Mouse (Mus musculus) testis, postnatal 14 days (tissue): ENCODE results near the gene Atp5g2.
"Not testable (repeated sequence)": the region's sequence is repeated elsewhere in the genome, so short reads cannot be mapped to it uniquely, and the experiment has no call there.

Experiments used
- DNase-seq: peaks from one replicate; pipeline ENCODE4 v3.0.0; 2021; ENCODE audit warnings: low spot score

Atp5g2 gene

GRCm38 (mm10) chr15:102665494-102665893 is 6.7 kb downstream of the Atp5g2 start:
- DNase-seq, result peak; percentile 32

GRCm38 (mm10) chr15:102663825-102664224 is 8.3 kb downstream of the Atp5g2 start:
- no peak for DNase-seq

DNA sequence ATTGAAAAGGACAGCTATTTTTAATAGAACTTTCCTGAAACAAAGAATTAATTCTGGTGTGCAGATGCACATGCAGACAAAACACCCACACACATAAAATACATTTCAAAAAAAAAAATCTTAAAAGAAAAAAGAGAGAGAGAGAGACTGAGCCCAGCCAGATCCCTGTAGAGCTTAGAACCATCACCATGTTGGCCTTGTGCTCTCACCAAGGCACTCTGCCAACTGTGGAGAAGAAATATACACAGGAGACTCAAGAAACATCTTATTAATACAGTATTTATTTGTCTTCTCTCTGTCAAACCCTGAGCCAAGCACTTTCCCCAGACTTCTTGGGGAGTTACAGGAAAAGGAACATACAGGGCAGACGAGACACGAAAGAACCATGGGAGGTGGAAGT is 9.6 kb downstream of the Atp5g2 start:
- DNase-seq, result not testable (repeated sequence)

- DNase-seq, result no peak
Observed at GRCm38 (mm10) chr15:102657926-102658381, 14.2 kb downstream of the Atp5g2 start.

GRCm38 (mm10) chr15:102656658-102657057 is 15.5 kb downstream of the Atp5g2 start:
- DNase-seq, result peak; percentile 51

DNA sequence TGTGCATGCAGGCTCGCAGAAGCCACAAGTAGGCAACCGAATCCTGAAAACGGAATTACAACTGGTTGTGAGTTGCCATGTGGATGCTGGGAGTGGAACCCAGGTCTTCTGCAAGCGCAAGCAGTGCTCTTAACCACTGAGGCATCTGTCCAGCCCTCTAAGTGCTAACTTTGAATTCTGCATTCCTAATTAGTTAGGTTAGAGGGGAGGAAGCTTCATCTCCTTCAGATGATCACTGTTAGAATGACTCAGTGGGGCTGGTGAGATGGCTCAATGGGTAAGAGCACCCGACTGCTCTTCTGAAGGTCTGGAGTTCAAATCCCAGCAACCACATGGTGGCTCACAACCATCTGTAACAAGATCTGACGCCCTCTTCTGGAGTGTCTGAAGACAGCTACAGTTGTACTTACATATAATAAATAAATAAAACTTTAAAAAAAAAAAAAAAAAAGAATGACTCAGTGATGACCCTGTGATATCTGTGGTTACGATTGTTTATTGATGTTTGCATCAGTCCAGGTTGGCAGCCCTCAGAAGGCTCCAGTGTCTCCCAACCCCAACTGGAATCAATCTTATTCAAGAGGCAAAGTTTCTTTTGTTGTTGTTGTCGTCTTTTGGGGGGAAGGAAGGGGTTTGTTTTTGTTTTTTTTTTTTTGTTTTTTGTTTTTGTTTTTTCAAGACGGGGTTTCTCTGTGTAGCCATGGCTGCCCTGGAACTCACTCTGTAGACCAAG is 20.1 kb downstream of the Atp5g2 start:
- not testable (repeated sequence) for DNase-seq

DNA sequence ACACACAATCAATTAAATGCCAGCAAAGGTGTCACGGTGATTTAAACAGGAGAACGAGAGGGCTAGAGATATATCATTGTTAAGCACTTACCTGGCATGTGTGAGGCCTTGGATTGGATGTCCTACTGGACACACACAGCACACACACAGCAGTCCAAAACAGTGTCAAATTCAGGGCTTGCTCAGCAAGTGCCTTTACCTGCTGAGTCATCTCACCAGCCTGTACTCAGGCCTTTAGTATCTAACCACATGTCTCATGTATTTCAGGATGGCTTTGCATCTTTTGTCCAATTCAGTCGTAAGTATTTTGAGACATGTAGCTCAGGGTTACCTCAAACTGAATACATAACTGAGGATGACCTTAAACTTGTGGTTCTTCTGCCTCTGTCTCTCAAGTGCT is 21.0 kb downstream of the Atp5g2 start:
- DNase-seq, result no peak

- DNase-seq, result no peak
Observed at GRCm38 (mm10) chr15:102635817-102636216, 36.3 kb downstream of the Atp5g2 start.

- no peak for DNase-seq
Observed at GRCm38 (mm10) chr15:102634684-102635083, 37.5 kb downstream of the Atp5g2 start.

DNA sequence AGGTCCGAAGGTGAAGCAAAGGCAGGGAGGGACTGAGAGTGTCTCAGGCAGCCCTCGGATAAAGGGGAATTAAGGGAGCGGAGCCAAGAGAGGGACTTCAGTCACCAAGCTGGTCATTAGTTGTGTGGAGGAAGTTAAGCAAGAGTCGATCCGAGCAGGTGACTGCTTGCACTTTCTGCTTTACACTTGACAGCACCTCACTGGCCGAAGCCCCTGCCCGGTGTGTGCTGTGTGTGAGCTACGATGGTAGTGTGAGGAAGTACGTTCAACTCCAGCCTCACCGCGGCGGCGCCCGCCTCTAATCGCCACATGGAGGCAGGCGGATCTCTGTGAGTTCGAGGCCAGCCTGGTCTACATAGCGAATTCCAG is 46.5 kb downstream of the Atp5g2 start:
- no peak for DNase-seq

DNA sequence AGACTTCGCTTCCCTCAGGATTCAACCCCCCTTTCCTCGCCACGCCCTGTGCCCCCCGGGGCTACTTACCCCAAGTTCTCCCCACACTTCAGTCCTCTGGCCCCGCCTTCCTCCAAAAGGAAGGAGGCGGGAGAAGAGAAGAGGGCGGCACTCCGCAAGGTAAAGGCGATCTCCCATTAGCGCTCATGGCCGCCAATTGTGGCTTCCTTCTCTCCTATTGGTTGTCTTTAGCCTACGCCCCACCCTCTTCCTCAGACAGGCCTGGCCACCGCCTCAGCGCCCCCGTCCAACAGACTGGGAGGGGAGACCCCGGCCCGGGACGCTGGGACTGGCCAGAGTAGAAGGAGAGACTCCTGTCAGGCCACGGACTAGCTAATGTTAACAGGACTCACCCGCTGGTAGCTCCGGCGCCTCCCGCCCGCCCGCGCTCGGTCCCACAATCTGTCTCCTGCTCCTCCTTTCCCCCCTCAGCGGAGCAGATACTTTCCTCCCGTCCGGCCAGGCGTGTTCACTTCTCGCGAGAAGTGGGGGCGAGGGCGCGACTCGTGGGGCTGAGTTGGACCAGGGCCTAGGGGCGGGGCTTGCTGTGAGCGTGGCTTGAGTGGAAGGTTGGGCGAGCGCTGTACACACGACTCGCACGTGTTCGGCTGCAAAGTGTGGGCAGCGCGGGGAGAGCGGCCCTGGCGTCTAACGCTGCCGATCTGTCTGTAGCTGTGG is 47.0 kb downstream of the Atp5g2 start, which contains the start of the genes Gm28047 and Atf7:
TSS of gene Gm28047 (minus strand) at position 98 of the 717 bp plus-strand sequence.
TSS of gene Atf7 (minus strand) at position 495 of the 717 bp plus-strand sequence.
- DNase-seq, result peak; percentile 99

DNA sequence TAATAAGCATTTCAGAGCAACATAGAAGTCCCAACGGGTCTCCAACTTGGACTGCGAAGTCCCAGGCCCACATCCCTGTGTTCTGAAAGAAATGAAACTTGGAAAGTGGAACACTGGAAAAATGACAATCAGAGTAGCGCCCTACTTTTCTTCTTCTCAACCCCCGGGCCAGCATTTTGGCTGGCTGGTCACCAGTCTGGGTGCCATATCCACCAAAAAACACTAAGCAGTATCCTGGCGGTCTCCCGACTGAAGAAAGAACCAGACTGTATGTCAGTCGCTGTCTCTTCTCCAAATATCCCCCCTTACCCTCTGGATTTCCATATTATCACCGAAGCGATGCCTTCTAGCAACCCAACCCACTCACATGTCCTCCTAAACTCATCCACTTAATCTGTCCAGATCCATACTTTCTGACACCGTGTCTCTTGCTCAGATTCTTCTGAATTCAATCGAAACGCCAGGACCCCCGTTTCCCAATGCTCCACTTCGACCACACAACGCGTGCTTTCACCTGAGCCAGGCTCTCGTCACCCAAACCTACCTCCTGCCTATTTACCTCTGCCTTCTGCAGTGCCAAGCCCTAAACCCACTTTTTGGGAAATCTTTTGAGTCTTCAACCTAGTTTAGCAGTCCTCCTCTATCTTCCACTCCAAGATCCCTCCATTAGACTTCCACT is 47.7 kb downstream of the Atp5g2 start:
- no peak for DNase-seq

DNA sequence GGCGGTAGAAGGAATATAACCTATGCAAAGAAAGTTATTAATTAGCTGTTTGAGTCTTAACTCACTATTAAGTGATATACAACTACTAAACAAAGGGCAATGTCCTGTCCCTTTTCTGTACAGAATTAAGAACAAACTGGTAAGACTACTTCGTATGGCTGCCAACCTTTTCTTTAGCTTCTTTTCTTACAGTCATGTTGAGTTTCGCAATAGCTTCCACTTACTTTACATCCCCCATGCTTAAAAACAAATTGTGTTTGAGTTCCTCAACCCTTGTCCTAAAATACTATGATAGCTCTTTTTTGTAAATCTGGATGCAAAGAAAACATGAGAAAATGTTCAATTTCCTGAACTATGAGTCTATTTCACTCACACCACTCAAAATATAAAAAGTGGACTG is 49.0 kb downstream of the Atp5g2 start:
- DNase-seq, result no peak

DNA sequence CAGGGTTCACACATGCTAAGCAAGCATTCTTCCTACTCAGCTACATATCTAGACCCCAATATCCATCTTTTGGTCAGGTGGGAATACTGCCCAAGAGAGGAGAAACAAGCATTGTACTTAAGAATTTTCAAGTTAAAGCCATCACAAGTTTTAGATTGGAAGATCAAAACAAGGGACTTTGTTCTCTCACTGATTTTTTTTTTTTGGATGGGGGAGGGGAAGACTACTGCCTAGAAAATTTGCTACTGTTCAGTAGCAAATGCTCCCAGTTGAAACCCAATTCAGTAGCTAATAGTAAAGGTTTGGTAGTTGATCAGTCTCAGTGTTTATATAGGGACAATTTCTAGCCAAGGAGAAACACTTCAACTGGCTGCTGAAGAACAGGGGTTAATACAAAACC is 49.6 kb downstream of the Atp5g2 start:
- DNase-seq, result no peak

DNA sequence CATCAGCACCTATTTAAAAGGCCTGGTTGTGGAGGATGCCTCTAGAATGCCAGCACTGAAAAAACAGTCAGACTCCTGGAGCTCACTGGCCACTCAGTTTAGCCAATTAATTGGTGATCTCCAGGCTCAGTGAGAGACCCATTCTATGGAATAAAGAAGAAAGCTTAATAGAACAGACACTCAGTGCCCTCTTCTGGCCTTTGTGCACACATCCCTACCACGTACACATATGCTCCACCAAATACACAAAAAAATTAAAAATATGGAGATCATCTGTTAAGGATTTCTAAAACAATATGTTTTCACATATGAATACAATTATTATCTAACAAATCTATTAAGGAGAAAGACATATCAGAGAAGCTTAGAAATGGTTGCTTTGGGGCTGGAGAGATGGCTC is 51.4 kb downstream of the Atp5g2 start:
- DNase-seq, result no peak

DNA sequence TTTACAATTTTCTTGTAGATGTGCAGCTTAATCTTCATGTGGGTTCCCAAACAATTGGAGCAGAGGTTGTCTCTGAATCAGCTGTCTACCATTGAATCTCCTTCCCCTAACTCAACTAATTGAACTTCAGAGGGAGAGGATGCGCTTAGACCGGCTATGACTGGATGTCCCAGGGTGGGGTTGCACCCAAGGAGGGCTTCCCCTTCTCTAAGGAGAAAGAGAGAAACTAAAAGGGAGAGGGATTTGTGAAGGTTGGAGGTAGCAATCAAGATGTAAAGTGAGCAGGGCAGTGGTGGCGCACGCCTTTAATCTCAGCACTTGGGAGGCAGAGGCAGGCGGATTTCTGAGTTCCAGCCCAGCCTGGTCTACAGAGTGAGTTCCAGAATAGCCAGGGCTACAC is 52.7 kb downstream of the Atp5g2 start:
- no peak for DNase-seq

GRCm38 (mm10) chr15:102617654-102618053 is 54.5 kb downstream of the Atp5g2 start:
- no peak for DNase-seq

- DNase-seq, result no peak
Observed at GRCm38 (mm10) chr15:102616174-102616573, 56.0 kb downstream of the Atp5g2 start.

- no peak for DNase-seq
Observed at GRCm38 (mm10) chr15:102614224-102614623, 57.9 kb downstream of the Atp5g2 start.

DNA sequence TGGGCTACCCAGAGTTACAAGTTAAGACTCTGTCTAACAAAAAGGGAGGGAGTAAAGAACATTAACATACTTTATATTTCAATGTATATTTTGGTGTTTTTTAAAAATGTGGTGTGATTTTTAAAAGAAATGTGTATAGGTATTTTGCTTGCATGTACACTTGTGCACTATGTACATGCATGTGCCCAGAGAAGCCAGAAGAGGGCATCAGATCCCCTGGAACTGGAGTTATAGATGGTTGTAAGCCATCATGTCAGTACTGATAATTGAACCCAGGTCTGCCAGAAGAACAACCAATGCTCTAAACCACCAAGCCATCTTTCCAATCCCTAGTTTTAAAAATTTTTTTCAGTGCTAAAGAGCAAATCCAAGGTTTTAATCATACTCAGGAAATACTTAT is 59.2 kb downstream of the Atp5g2 start:
- DNase-seq, result no peak
